Mouse (Mus musculus) lung, embryonic 16.5 days (tissue): ENCODE data around the gene Cpa2. TPM values are rescaled to one million over a fixed set of nuclear protein-coding genes. Genes with fewer than 3 reads are reported as not detected.

ENCODE experiments used
- ATAC-seq: fragments of 200-750 bp; cut with Nextera tagmentation; 2 replicates; pipeline ENCODE4 v1.8.0; 2017; ENCODE audit warnings: low read depth, mild to moderate bottlenecking, moderate library complexity
- H3K27ac ChIP-seq: fragments of 300-500 bp; sonication (generic); 2 replicates; pipeline ENCODE4 v1.5.1; 2014; ENCODE audit warnings: mild to moderate bottlenecking, control low read depth, low read length
- H3K27me3 ChIP-seq: fragments of 300-500 bp; sonication (generic); 2 replicates; pipeline ENCODE4 v1.6.1; 2014; ENCODE audit warnings: low read depth, low read length, mixed read lengths; ENCODE audit not compliant: control insufficient read depth, insufficient read depth
- H3K36me3 ChIP-seq: fragments of 300-500 bp; sonication (generic); 2 replicates; pipeline ENCODE4 v1.6.1; 2014; ENCODE audit warnings: low read length; ENCODE audit not compliant: control insufficient read depth, insufficient read depth
- H3K4me1 ChIP-seq: fragments of 300-500 bp; sonication (generic); replicated peaks from 2 replicates; pipeline ENCODE4 v1.6.1; 2014; ENCODE audit warnings: low read length, mixed read lengths; ENCODE audit not compliant: control insufficient read depth, insufficient read depth
- H3K4me2 ChIP-seq: fragments of 300-500 bp; sonication (generic); 2 replicates; pipeline ENCODE4 v1.6.1; 2014; ENCODE audit warnings: low read depth, low read length, control low read depth
- H3K4me3 ChIP-seq: fragments of 300-500 bp; sonication (generic); 2 replicates; pipeline ENCODE4 v1.5.1; 2014; ENCODE audit warnings: mild to moderate bottlenecking, low read length, control low read depth
- H3K9ac ChIP-seq: fragments of 300-500 bp; sonication (generic); 2 replicates; pipeline ENCODE4 v1.6.1; 2014; ENCODE audit warnings: low read length, control low read depth
- H3K9me3 ChIP-seq: fragments of 300-500 bp; sonication (generic); 2 replicates; pipeline ENCODE4 v1.6.1; 2016; ENCODE audit warnings: low read length; ENCODE audit not compliant: control insufficient read depth
- WGBS: fragments of 180-500 bp; shearing (Covaris S2); extraction: QIAGEN DNeasy Blood & Tissue Kit; methylation state at CpG from one replicate; pipeline ENCODE4 v1.1.7; 2014; 5-methylcytosine and 5-hydroxymethylcytosine counted together
- polyA plus RNA-seq: library from polyadenylated mRNA; unstranded; fragments of >200 nt; fragmentation: Nextera tagmentation; extraction: Ambion mirVana; gene quantifications from 2 replicates; pipeline ENCODE4 v1.2.1, GENCODE M21; 2015

Gene Cpa2
- polyA plus RNA-seq, result 5.2 and 6.0 TPM in 2 replicates

- H3K4me1 ChIP-seq, result peaks cover 21% of the 10 kb centered on the region
- no peak within 1 kb of the TSS for H3K27ac ChIP-seq
- H3K9me3 ChIP-seq, result no peaks in the 10 kb centered on the region
- ATAC-seq, result no peak
- H3K4me2 ChIP-seq, result no peak within 1 kb of the TSS
- no peaks in the 10 kb centered on the region for H3K36me3 ChIP-seq
- no peak within 1 kb of the TSS for H3K4me3 ChIP-seq
- no peaks in the 10 kb centered on the region for H3K27me3 ChIP-seq
- H3K9ac ChIP-seq, result no peak within 1 kb of the TSS
- 60% methylated on average over 11 of the region's 11 CpGs for WGBS
Measured at GRCm38 (mm10) chr6:30541009-30541799, at the start of gene Cpa2. TSS of gene Cpa2 (plus strand) at chr6:30541582.

GRCm38 (mm10) chr6:30499049-30499448 lies 42.3 kb upstream of the Cpa2 start:
- Histone ChIP-seq H3K36me3 (peaks cover 42% of the 10 kb centered on the region), H3K9ac (no peak overlapping the region), H3K4me1 (no peaks in the 10 kb centered on the region), H3K4me3 (no peak overlapping the region), H3K9me3 (no peaks in the 10 kb centered on the region), H3K27ac (no peak overlapping the region), H3K4me2 (no peak overlapping the region), H3K27me3 (no peaks in the 10 kb centered on the region)
- 72% methylated on average over 3 of the region's 3 CpGs for WGBS
- no peak for ATAC-seq

GRCm38 (mm10) chr6:30508824-30509223 lies 32.6 kb upstream of the Cpa2 start:
- peak overlapping the region; percentile 80 for H3K4me2 ChIP-seq
- no peak for ATAC-seq
- WGBS, result 5% methylated on average over 2 of the region's 2 CpGs
- H3K9ac ChIP-seq, result peak overlapping the region; percentile 88
- H3K4me1 ChIP-seq, result peaks cover 7% of the 10 kb centered on the region
- H3K36me3 ChIP-seq, result peaks cover 18% of the 10 kb centered on the region
- H3K27ac ChIP-seq, result peak overlapping the region; percentile 99
- H3K9me3 ChIP-seq, result no peaks in the 10 kb centered on the region
- peak overlapping the region; percentile 72 for H3K4me3 ChIP-seq
- no peaks in the 10 kb centered on the region for H3K27me3 ChIP-seq

GRCm38 (mm10) chr6:30509265-30510239 lies 31.8 kb upstream of the Cpa2 start, which contains the start of the genes Tmem209 and Ssmem1:
TSS of gene Tmem209 (minus strand) at chr6:30509783.
TSS of gene Ssmem1 (plus strand) at chr6:30509849.
- H3K9ac ChIP-seq, result peak within 1 kb of the TSS; percentile 88
- peak within 1 kb of the TSS; percentile 72 for H3K4me3 ChIP-seq
- H3K27me3 ChIP-seq, result no peaks in the 10 kb centered on the region
- under 1% methylated on average over 37 of the region's 37 CpGs for WGBS
- H3K4me1 ChIP-seq, result peaks cover 14% of the 10 kb centered on the region
- H3K4me2 ChIP-seq, result peak within 1 kb of the TSS; percentile 80
- peak; percentile 99 for ATAC-seq
- H3K27ac ChIP-seq, result peak within 1 kb of the TSS; percentile 99
- H3K36me3 ChIP-seq, result peaks cover 14% of the 10 kb centered on the region
- no peaks in the 10 kb centered on the region for H3K9me3 ChIP-seq

- 67% methylated on average over 5 of the region's 5 CpGs for WGBS
- peak overlapping the region; percentile 33; the same call in 1 of the 2 replicates for H3K4me3 ChIP-seq
- H3K36me3 ChIP-seq, result peaks cover 11% of the 10 kb centered on the region
- no peak for ATAC-seq
- peak overlapping the region; percentile 99 for H3K27ac ChIP-seq
- peaks cover 14% of the 10 kb centered on the region for H3K4me1 ChIP-seq
- H3K9me3 ChIP-seq, result no peaks in the 10 kb centered on the region
- no peaks in the 10 kb centered on the region for H3K27me3 ChIP-seq
- H3K9ac ChIP-seq, result peak overlapping the region; percentile 64; the same call in 1 of the 2 replicates
- peak overlapping the region; percentile 63 for H3K4me2 ChIP-seq
Measured at GRCm38 (mm10) chr6:30510291-30510690, 31.1 kb upstream of the Cpa2 start.

- Histone ChIP-seq H3K27me3 (no peaks in the 10 kb centered on the region), H3K36me3 (no peaks in the 10 kb centered on the region), H3K9me3 (no peaks in the 10 kb centered on the region), H3K27ac (peak overlapping the region; percentile 12; the same call in 1 of the 2 replicates), H3K4me2 (0 out of 2 replicates have a peak overlapping the region, but pooled peaks have one; percentile 8), H3K9ac (peak overlapping the region; percentile 33; the same call in 1 of the 2 replicates), H3K4me3 (no peak overlapping the region), H3K4me1 (peaks cover 14% of the 10 kb centered on the region)
- 6% methylated on average over 9 of the region's 9 CpGs for WGBS
- ATAC-seq, result no peak
Measured at GRCm38 (mm10) chr6:30514242-30514641, 27.1 kb upstream of the Cpa2 start.

DNA sequence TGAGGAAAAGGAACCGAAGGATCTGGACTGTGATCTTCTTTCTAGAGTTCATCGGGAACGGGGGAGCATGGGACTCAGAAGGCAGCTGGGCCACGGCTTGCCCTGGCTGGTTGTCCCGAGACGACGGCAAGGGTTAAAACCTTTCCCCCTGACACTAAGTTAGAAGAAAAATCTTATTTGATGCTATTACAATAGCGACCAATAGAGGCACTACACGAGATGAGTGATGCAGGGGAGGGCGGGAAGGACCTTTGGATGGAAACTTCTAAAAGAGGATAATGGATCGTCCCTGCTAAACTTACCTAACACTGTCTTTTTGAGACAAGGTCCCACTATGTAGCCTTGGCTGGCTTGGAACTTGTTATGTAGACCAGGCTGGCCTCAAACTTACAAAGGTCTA lies 21.0 kb upstream of the Cpa2 start:
- 54% methylated on average over 11 of the region's 11 CpGs for WGBS
- no peak for ATAC-seq
- no peaks in the 10 kb centered on the region for H3K9me3 ChIP-seq
- H3K36me3 ChIP-seq, result no peaks in the 10 kb centered on the region
- H3K27ac ChIP-seq, result no peak overlapping the region
- H3K4me2 ChIP-seq, result no peak overlapping the region
- no peak overlapping the region for H3K9ac ChIP-seq
- H3K4me1 ChIP-seq, result no peaks in the 10 kb centered on the region
- H3K27me3 ChIP-seq, result no peaks in the 10 kb centered on the region
- H3K4me3 ChIP-seq, result no peak overlapping the region

GRCm38 (mm10) chr6:30525456-30526332 lies 15.7 kb upstream of the Cpa2 start:
- Histone ChIP-seq H3K36me3 (no peaks in the 10 kb centered on the region), H3K27ac (no peak overlapping the region), H3K9ac (no peak overlapping the region), H3K4me3 (no peak overlapping the region), H3K27me3 (no peaks in the 10 kb centered on the region), H3K4me1 (peaks cover 11% of the 10 kb centered on the region), H3K4me2 (no peak overlapping the region), H3K9me3 (no peaks in the 10 kb centered on the region)
- 57% methylated on average over 7 of the region's 7 CpGs for WGBS
- no peak for ATAC-seq
